Mouse (Mus musculus) liver, embryonic 13.5 days (tissue): ENCODE measurements at regions not wholly inside any gene's neighbourhood (a gene's known extent, or its start where the extent isn't known, plus 50 kb on each side); places are given as distances from the start of the nearest gene placed in this dataset.

Experiments
- ATAC-seq: fragments of 200-750 bp; cut with Nextera tagmentation; 2 replicates; pipeline ENCODE4 v1.8.0; 2017; ENCODE audit warnings: low read depth, mild to moderate bottlenecking, moderate number of reproducible peaks, moderate library complexity
- DNase-seq: peaks from one replicate; pipeline ENCODE4 v3.0.0; 2022
- H3K27ac ChIP-seq: fragments of 300-500 bp; sonication (generic); 2 replicates; pipeline ENCODE4 v1.5.1; 2015; ENCODE audit warnings: moderate library complexity, mild to moderate bottlenecking, inconsistent platforms
- H3K27me3 ChIP-seq: fragments of 300-500 bp; sonication (generic); 2 replicates; pipeline ENCODE4 v1.6.1; 2015; ENCODE audit warnings: mild to moderate bottlenecking, inconsistent platforms
- H3K36me3 ChIP-seq: fragments of 300-500 bp; sonication (generic); 2 replicates; pipeline ENCODE4 v1.6.1; 2015; ENCODE audit warnings: mild to moderate bottlenecking, inconsistent platforms
- H3K4me1 ChIP-seq: fragments of 300-500 bp; sonication (generic); replicated peaks from 2 replicates; pipeline ENCODE4 v1.6.1; 2015; ENCODE audit warnings: inconsistent platforms
- H3K4me2 ChIP-seq: fragments of 300-500 bp; sonication (generic); 2 replicates; pipeline ENCODE4 v1.6.1; 2015; ENCODE audit warnings: inconsistent platforms, mild to moderate bottlenecking, moderate library complexity
- H3K4me3 ChIP-seq: fragments of 300-500 bp; sonication (generic); replicated peaks from 2 replicates; pipeline ENCODE4 v1.5.1; 2015; ENCODE audit warnings: mild to moderate bottlenecking, inconsistent platforms
- H3K9ac ChIP-seq: fragments of 300-500 bp; sonication (generic); 2 replicates; pipeline ENCODE4 v1.6.1; 2015; ENCODE audit warnings: mild to moderate bottlenecking, inconsistent platforms
- H3K9me3 ChIP-seq: fragments of 300-500 bp; sonication (generic); replicated peaks from 2 replicates; pipeline ENCODE4 v1.6.1; 2016; ENCODE audit warnings: inconsistent platforms
- WGBS: fragments of 180-500 bp; shearing (Covaris S2); methylation state at CpG from one replicate; pipeline ENCODE4 v1.1.7; 2015; ENCODE audit not compliant: insufficient replicate concordance; 5-methylcytosine and 5-hydroxymethylcytosine counted together

DNA sequence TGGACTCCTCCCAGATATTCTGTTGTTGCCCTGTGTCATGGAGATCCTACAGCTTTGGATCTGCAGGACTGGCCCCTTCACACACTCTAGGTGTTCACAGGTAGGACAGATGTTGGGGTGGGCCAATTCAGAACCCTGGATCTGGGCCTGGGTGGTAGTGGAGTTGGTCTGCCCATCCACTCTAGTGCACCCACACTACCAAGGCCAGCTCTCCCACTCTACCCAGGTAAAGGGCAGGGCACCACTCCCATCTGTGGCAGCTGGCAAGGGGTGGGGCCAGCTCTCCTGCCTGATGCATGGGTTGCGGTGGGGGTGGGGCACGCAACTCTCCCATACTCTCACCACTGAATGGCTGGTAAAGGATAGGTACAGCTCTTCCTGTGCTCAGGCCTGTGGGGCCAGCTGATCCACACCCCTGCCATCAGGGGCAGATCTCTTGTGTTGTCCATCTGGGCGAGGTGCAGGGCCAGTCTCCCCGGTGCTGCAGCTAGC, 76.5 kb downstream of the Gja1 start:
- DNase-seq (no peak), ATAC-seq (no peak)
- no peaks in the 10 kb centered on the region for H3K4me1 ChIP-seq
- H3K4me2 ChIP-seq: no peak overlapping the region
- no peak overlapping the region for H3K27ac ChIP-seq
- no peak overlapping the region for H3K4me3 ChIP-seq
- no peaks in the 10 kb centered on the region for H3K9me3 ChIP-seq
- WGBS: 74% methylated on average over 4 of the region's 4 CpGs
- H3K9ac ChIP-seq: no peak overlapping the region
- H3K36me3 ChIP-seq: no peaks in the 10 kb centered on the region
- H3K27me3 ChIP-seq: no peaks in the 10 kb centered on the region

DNA sequence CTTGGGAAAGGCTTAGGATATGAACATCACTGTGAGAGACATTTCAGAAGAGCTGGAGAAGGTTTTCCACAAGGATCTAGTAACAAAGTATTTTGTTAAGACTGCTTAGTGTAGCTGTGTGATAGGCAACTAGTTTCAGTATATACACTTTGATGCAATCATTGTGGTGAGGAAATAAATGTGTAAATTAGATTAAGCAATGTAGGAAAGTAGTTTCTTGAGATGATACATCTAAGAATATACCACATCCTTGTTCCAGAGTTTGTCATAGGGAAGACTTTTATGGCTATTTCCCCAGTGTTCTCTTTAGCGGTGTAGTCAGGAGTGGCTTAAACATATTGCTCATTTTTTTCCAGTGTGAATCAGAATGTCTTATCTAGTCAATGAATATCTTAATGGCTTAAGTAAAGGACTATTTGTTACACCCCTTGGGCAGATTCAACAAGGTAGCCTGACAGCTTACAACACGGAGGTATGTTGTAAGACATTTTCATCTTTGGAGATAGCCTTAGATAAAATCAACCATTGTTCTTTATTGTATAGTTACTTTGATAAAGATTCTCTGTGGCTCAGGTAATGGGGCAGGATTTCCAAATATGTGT, 78.8 kb downstream of the Gja1 start:
- H3K27ac ChIP-seq: no peak overlapping the region
- no peaks in the 10 kb centered on the region for H3K9me3 ChIP-seq
- 72% methylated on average over 2 of the region's 2 CpGs for WGBS
- H3K27me3 ChIP-seq: no peaks in the 10 kb centered on the region
- H3K9ac ChIP-seq: no peak overlapping the region
- H3K4me2 ChIP-seq: no peak overlapping the region
- no peaks in the 10 kb centered on the region for H3K4me1 ChIP-seq
- ATAC-seq: no peak
- DNase-seq: no peak
- H3K4me3 ChIP-seq: no peak overlapping the region
- no peaks in the 10 kb centered on the region for H3K36me3 ChIP-seq

DNA sequence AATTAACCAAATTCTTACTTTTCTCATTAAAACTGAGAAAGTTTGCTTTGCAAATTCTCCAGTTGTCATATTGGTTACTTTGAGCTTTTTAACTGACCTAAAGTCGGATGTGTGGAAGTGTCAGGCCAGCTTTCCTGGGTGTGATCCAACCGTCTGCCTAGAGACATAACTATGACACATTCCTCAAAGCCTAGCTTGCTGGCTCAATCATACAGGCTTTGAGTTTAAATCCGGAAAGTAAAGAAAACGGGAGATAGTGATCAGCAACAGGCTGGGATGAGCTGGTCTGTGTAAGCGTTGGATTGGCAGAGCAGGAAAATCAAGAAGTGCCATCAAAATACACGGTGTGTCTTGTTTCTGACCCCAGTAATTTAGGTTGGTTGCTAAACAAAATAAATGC, 91.4 kb downstream of the Gja1 start:
- H3K4me2 ChIP-seq: no peak overlapping the region
- no peak overlapping the region for H3K9ac ChIP-seq
- no peak overlapping the region for H3K27ac ChIP-seq
- H3K4me3 ChIP-seq: no peak overlapping the region
- H3K4me1 ChIP-seq: no peaks in the 10 kb centered on the region
- DNase-seq (no peak), ATAC-seq (no peak)
- H3K36me3 ChIP-seq: no peaks in the 10 kb centered on the region
- no peaks in the 10 kb centered on the region for H3K9me3 ChIP-seq
- no peaks in the 10 kb centered on the region for H3K27me3 ChIP-seq
- WGBS: 29% methylated on average over 6 of the region's 6 CpGs

DNA sequence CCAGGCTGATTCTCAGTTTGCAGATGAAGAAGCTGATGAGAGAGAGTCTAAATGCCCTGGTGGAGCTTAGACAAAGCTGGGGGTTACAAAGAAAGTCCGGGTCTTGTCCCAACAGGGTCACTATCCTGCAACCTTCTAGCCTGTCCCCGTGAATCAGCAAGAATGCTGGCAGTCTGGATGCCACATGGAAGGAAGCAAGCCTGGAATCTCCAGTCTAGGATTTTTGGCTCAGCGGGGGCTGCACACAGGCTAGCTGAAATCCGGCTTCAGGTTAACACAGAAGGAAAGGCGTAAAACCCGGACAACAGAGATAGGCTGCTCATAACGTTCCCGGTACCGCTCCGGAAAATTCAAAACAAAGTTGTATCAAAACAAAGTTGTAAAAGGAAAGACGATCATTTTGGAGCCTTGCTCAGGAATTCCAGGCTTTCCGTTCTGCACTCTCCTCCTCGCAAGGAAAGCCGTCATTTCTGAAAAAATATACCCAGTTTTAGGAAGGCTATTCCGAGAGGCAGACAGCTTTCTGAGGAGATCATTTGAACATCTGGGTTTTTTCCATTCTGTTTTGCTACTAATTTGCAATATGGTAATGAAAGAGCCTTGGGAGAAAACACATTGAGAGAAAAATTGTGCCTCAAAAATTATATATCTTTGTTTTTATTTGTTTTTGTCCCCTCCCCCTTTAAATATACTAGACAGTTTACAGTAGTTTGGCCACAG, 92.0 kb downstream of the Gja1 start:
- Histone ChIP-seq H3K4me2 (no peak overlapping the region), H3K4me3 (no peak overlapping the region), H3K36me3 (no peaks in the 10 kb centered on the region), H3K9ac (no peak overlapping the region), H3K4me1 (no peaks in the 10 kb centered on the region), H3K27ac (no peak overlapping the region), H3K9me3 (no peaks in the 10 kb centered on the region), H3K27me3 (no peaks in the 10 kb centered on the region)
- DNase-seq (no peak), ATAC-seq (no peak)
- 57% methylated on average over 15 of the region's 15 CpGs for WGBS

DNA sequence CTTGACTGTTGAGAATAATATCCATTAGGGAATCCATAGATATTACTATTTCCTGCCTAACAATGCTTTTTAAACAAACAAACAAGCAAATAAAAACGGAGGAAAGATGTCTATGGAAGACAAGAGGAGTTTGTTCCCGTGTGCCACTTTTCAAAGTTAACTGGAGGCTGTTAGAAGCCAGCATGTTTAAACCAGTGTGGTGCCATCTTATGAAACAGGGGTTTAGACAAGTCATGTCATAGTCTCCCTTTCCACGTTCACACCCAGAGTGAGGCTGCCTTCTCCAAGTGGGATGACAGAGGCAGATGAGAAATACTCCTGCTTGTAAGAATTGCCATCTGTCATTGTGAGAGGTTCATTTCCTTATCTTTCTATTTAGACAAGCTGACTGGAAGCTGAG, 92.8 kb downstream of the Gja1 start:
- Histone ChIP-seq H3K4me3 (no peak overlapping the region), H3K27me3 (no peaks in the 10 kb centered on the region), H3K36me3 (no peaks in the 10 kb centered on the region), H3K9me3 (no peaks in the 10 kb centered on the region), H3K27ac (no peak overlapping the region), H3K4me1 (no peaks in the 10 kb centered on the region), H3K9ac (no peak overlapping the region), H3K4me2 (no peak overlapping the region)
- DNase-seq: no peak
- 46% methylated on average over 3 of the region's 3 CpGs for WGBS
- no peak for ATAC-seq

DNA sequence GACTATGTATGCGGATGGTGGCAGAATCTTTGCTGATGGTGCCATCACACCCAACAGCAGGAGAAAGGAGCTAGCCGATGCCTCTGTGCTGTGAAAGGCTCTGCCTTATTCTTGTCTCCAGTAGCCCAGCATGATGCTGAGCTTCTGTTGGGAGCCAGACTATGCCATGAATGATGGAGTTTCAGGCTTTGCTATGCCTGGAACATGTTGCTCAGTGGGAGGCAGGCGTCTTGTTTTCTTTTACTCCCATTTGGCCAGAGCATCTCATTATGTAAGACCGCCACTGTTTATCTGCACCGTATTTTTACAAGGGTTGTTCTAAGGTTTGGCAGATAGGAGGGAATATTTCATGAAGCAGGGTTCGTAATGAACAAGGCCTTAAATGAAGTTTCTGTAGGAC, 97.8 kb downstream of the Gja1 start:
- DNase-seq (no peak), ATAC-seq (no peak)
- Histone ChIP-seq H3K4me2 (no peak overlapping the region), H3K9me3 (no peaks in the 10 kb centered on the region), H3K4me3 (no peak overlapping the region), H3K27me3 (no peaks in the 10 kb centered on the region), H3K9ac (no peak overlapping the region), H3K36me3 (no peaks in the 10 kb centered on the region), H3K27ac (no peak overlapping the region), H3K4me1 (no peaks in the 10 kb centered on the region)
- 67% methylated on average over 6 of the region's 6 CpGs for WGBS

DNA sequence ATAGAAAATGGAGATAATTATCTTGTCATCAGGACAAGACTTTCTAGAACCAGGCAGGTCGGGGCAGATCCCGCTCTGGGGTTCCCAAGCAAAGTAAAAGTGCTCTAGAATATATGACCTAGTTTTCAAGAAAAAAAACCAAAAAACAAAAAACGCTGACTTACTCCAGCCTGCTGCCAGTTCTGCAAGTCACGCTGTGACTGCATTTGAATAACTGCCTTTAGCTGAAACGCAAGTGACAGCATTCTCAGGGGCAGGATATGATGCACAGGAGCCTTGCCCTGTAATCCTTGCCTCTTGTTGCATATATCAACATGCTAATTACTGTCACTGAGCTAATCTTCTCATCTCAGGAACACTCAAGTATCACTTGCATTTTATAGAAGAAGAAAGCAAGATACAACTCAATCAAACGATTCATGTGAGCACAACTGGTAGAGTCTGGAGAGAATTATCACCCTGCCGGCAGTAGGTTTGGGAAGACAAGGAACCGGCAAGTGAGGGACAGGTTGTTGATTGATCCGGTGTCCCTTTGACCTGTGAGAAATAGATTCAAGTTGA, 105.1 kb downstream of the Gja1 start:
- Histone ChIP-seq H3K4me3 (no peak overlapping the region), H3K27ac (no peak overlapping the region), H3K9ac (no peak overlapping the region), H3K9me3 (no peaks in the 10 kb centered on the region), H3K4me1 (0 out of 2 replicates have a peak, but pooled peaks cover 3% of the 10 kb centered on the region), H3K4me2 (no peak overlapping the region), H3K27me3 (no peaks in the 10 kb centered on the region), H3K36me3 (no peaks in the 10 kb centered on the region)
- 51% methylated on average over 9 of the region's 9 CpGs for WGBS
- ATAC-seq: no peak
- DNase-seq: no peak

DNA sequence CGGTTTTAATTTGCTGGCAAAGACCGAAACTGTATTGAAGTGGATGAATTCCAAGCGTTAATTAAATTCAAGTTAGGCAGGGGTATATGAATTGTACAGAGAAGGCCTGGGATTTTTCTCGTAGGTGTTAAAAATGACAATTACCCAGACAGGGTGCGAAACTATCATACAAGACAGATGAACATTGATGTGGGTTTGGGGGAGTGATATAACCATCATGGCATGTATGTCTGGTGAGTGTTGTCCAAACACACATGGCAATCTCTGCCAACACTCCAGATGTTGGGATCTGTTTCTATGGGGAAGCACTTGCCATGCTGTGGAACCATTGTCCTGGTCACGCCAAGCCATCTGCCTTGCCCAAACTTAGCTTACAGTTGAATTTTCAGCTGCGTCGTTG, 107.8 kb downstream of the Gja1 start:
- H3K27me3 ChIP-seq: no peaks in the 10 kb centered on the region
- no peak overlapping the region for H3K9ac ChIP-seq
- H3K4me3 ChIP-seq: no peak overlapping the region
- H3K4me2 ChIP-seq: no peak overlapping the region
- no peaks in the 10 kb centered on the region for H3K9me3 ChIP-seq
- H3K4me1 ChIP-seq: 0 out of 2 replicates have a peak, but pooled peaks cover 3% of the 10 kb centered on the region
- H3K27ac ChIP-seq: no peak overlapping the region
- DNase-seq: no peak
- no peaks in the 10 kb centered on the region for H3K36me3 ChIP-seq
- no peak for ATAC-seq
- WGBS: 81% methylated on average over 8 of the region's 8 CpGs

DNA sequence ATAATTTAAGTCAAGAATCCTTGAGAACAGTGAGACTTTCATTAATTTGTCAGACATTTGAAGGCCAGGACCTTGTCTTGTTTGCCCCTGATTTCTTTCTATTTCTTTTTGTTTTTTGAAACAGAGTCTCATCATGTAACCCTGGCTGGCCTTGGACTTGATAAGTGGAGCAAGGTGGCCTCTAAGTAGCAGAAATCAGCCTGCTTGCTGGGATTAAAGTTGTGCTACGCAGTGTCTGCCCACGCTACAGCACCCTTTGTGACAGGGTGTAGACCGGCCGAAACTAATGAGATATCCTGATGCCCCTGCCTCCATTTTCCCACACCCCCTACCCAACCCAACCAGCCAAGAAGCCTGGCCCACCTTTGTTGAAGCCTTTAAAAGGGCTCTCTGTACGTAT, 108.6 kb downstream of the Gja1 start:
- Histone ChIP-seq H3K4me1 (0 out of 2 replicates have a peak, but pooled peaks cover 3% of the 10 kb centered on the region), H3K27ac (no peak overlapping the region), H3K4me3 (no peak overlapping the region), H3K36me3 (no peaks in the 10 kb centered on the region), H3K4me2 (no peak overlapping the region), H3K9ac (no peak overlapping the region), H3K27me3 (no peaks in the 10 kb centered on the region), H3K9me3 (no peaks in the 10 kb centered on the region)
- DNase-seq (no peak), ATAC-seq (no peak)
- WGBS: 69% methylated on average over 5 of the region's 5 CpGs

DNA sequence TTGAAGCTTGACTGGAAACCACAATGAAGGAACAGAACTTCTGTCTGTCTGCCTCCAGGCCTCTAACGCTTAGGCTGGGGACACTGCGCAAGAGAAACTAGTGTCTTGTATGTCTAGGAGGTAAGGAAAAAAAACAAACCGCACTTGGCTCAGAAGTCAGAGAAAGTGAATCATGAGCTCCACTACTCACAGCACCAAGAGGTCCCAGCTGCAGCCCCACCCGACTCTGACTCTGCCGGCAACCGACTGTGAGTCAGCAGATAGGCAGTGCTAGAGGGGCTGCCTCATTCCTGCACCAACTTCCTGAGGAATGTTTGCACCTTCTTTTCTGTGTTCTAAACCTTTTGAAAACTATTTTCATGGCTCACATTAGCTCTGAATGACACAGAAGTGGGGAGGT, 109.5 kb downstream of the Gja1 start:
- Histone ChIP-seq H3K4me3 (no peak overlapping the region), H3K9me3 (no peaks in the 10 kb centered on the region), H3K4me2 (no peak overlapping the region), H3K4me1 (0 out of 2 replicates have a peak, but pooled peaks cover 3% of the 10 kb centered on the region), H3K27ac (no peak overlapping the region), H3K9ac (no peak overlapping the region), H3K27me3 (no peaks in the 10 kb centered on the region), H3K36me3 (no peaks in the 10 kb centered on the region)
- ATAC-seq (peak; percentile 60; the same call in 1 of the 2 replicates), DNase-seq (peak; percentile 2)
- WGBS: 15% methylated on average over 6 of the region's 6 CpGs

DNA sequence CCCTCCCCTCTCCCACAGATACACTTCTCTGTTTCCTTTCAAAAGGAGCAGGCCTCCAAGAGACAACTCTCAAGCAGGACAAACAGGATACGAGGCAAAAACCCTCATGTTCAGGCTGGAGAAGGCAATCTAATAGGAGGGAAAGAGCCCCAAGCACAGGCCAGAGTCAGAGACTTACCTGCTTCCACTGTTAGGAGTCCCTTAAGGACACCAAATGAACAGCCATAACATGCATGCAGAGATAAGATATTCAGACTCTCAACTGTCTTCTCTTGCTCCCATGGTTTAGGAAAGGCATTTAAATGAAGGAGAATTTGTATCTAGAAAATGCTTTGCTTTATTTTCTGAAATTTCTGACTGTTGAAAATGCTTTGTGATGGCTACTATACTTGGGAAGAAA, 116.3 kb downstream of the Gja1 start:
- H3K4me2 ChIP-seq: no peak overlapping the region
- WGBS: 27% methylated on average over 1 of the region's 1 CpGs
- ATAC-seq: no peak

DNA sequence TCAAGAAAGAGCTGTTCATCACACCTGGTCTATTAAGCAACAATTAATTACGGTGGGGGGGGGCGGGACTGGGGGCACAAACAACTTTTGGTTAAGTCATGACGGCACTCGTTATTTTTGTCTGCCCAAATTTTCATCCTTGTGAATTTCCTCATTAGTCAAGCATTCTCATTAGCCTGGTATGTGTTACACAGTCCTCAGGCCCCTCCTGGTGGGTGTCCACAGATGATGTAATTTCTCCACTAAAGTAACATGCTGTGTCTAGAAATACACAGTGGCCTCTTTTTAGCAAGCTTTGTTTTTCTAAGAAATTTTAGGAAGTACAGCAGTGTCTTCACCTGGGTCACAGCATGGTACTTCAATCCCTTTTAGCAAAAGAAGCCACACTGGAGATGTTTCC, 118.2 kb downstream of the Gja1 start:
- ATAC-seq: no peak
- no peak for DNase-seq
- Histone ChIP-seq H3K4me1 (no peaks in the 10 kb centered on the region), H3K4me3 (no peak overlapping the region), H3K27ac (no peak overlapping the region), H3K9me3 (no peaks in the 10 kb centered on the region), H3K4me2 (no peak overlapping the region), H3K36me3 (no peaks in the 10 kb centered on the region), H3K27me3 (no peaks in the 10 kb centered on the region), H3K9ac (no peak overlapping the region)
- 83% methylated on average over 4 of the region's 4 CpGs for WGBS

More for the DNA sequence above, 116.3 kb downstream of the Gja1 start:
- DNase-seq: no peak
- Histone ChIP-seq H3K9me3 (no peaks in the 10 kb centered on the region), H3K27ac (no peak overlapping the region), H3K36me3 (no peaks in the 10 kb centered on the region), H3K9ac (no peak overlapping the region), H3K4me3 (no peak overlapping the region), H3K27me3 (no peaks in the 10 kb centered on the region), H3K4me1 (no peaks in the 10 kb centered on the region)
